Mouse (Mus musculus): ENCODE measurements around the gene Zfp93. TPM values are rescaled to one million over a fixed set of nuclear protein-coding genes. Genes with fewer than 3 reads are reported as not detected.

Gene Zfp93
- total RNA-seq, 4 experiments from 2014 or later = 12.3 to 15.8 (median 13.6) TPM

Other genes starting within 250 kb of the Zfp93 start
- gene Vmn1r183, start 217.2 kb upstream of the Zfp93 start, total RNA-seq (2022) = not detected
- gene Zfp180, start 188.5 kb upstream of the Zfp93 start, total RNA-seq (2022) = 10 to 100 TPM; 48.8 to 63.0 (median 52.7) TPM
- 10 to 100 TPM; 11.7 to 12.4 (median 12.1) TPM for gene Zfp112, start 158.1 kb upstream of the Zfp93 start, total RNA-seq (2022)
- gene Zfp235, start 136.3 kb upstream of the Zfp93 start, total RNA-seq (2022) = 10 to 100 TPM; 19.7 to 23.1 (median 21.6) TPM
- 1 to 10 TPM; 2.7 to 4.8 (median 3.1) TPM for gene Zfp114, start 95.4 kb upstream of the Zfp93 start, total RNA-seq (2022)
- gene Zfp111, start 59.0 kb upstream of the Zfp93 start, total RNA-seq (2022) = 10 to 100 TPM; 11.5 to 15.4 (median 12.1) TPM
- gene Zfp109, start 32.9 kb upstream of the Zfp93 start, total RNA-seq (2022) = 10 to 100 TPM in 3 of 4 experiments, 1 to 10 TPM in 1; 9.5 to 11.8 (median 10.5) TPM
- 1 to 10 TPM; 7.7 to 9.9 (median 9.0) TPM for gene Zfp108, start 15.6 kb upstream of the Zfp93 start, total RNA-seq (2022)
- gene Zfp61, start 30.8 kb downstream of the Zfp93 start, total RNA-seq (2022) = 10 to 100 TPM; 19.0 to 24.4 (median 21.5) TPM
- 10 to 100 TPM; 14.2 to 16.4 (median 15.7) TPM for gene Zfp94, start 46.2 kb downstream of the Zfp93 start, total RNA-seq (2022)
- gene Tescl, start 63.5 kb downstream of the Zfp93 start, total RNA-seq (2022) = not detected
- not detected for gene Lypd5, start 78.8 kb downstream of the Zfp93 start, total RNA-seq (2022)
- 1 to 10 TPM in 1 of 4 experiments, under 1 TPM in 3; 0.50 to 1.0 (median 0.53) TPM for gene Kcnn4, start 99.8 kb downstream of the Zfp93 start, total RNA-seq (2022)
- gene Smg9, start 129.2 kb downstream of the Zfp93 start, total RNA-seq (2022) = 10 to 100 TPM; 40.2 to 47.7 (median 43.4) TPM
- gene Irgc1, start 181.9 kb downstream of the Zfp93 start, total RNA-seq (2022) = under 1 TPM in 1 of 4 experiments, not detected in 3; 0.21 TPM
- gene Plaur, start 192.1 kb downstream of the Zfp93 start, total RNA-seq (2022) = 1 to 10 TPM in 2 of 4 experiments, under 1 TPM in 2; 0.72 to 4.6 (median 2.1) TPM
- 100 to 1,000 TPM; 215 to 253 (median 239) TPM for gene Cadm4, start 211.6 kb downstream of the Zfp93 start, total RNA-seq (2022)
- 10 to 100 TPM; 42.8 to 45.4 (median 44.1) TPM for gene Zfp428, start 236.6 kb downstream of the Zfp93 start, total RNA-seq (2022)
- gene AC161166.1, start 242.0 kb downstream of the Zfp93 start, total RNA-seq (2022) = not detected

All from left cerebral cortex, adult 8-10 months (tissue).